Mouse (Mus musculus): ENCODE data around the gene Gm3424. TPM values are rescaled to one million over a fixed set of nuclear protein-coding genes. Genes with fewer than 3 reads are reported as not detected.
"Not testable (repeated sequence)": the region's sequence is repeated elsewhere in the genome, so short reads cannot be mapped to it uniquely, and the experiment has no call there.

The Gm3424 gene
- total RNA-seq (2021): not detected
- long read RNA-seq, experiment 1: 0 reads
- long read RNA-seq, experiment 2: 0 reads

- DNase-seq (ENCODE audit: extremely low spot score in 1 of 2, low spot score in 2 of 2); H3K4me3 ChIP-seq; intact Hi-C loops (cut with DNase I); H3K27ac ChIP-seq: not testable (repeated sequence)
Observed at GRCm38 (mm10) chr14:5830229-5830628, at the start of gene Gm3424. TSS of gene Gm3424 (minus strand) at chr14:5830329.

GRCm38 (mm10) chr14:5879791-5880190 is 49.7 kb upstream of the Gm3424 start:
- intact Hi-C loops (cut with DNase I); H3K27ac ChIP-seq; DNase-seq (ENCODE audit: extremely low spot score in 1 of 2, low spot score in 2 of 2): not testable (repeated sequence)
- H3K4me3 ChIP-seq: peak overlapping the region; percentile 28

- DNase-seq (ENCODE audit: extremely low spot score in 1 of 2, low spot score in 2 of 2): peak in 1 of 2 experiments; percentile 55
- H3K27ac ChIP-seq; H3K4me3 ChIP-seq; intact Hi-C loops (cut with DNase I): not testable (repeated sequence)
- TF ChIP-seq CTCF (IDR thresholded peaks at IDR 0.05): peak; percentile 44
Observed at GRCm38 (mm10) chr14:5879136-5879535, 49.0 kb upstream of the Gm3424 start.

GRCm38 (mm10) chr14:5855911-5856310 is 25.8 kb upstream of the Gm3424 start:
- H3K4me3 ChIP-seq; H3K27ac ChIP-seq; DNase-seq (ENCODE audit: extremely low spot score in 1 of 2, low spot score in 2 of 2); intact Hi-C loops (cut with DNase I): not testable (repeated sequence)

GRCm38 (mm10) chr14:5812699-5813356 is 17.3 kb downstream of the Gm3424 start:
- intact Hi-C loops (cut with DNase I); H3K27ac ChIP-seq: not testable (repeated sequence)

GRCm38 (mm10) chr14:5807882-5808281 is 22.2 kb downstream of the Gm3424 start, which contains the start of gene Gm3383:
TSS of gene Gm3383 (minus strand) at chr14:5807982.
- DNase-seq (ENCODE audit: extremely low spot score in 1 of 2, low spot score in 2 of 2); H3K4me3 ChIP-seq; H3K27ac ChIP-seq; intact Hi-C loops (cut with DNase I): not testable (repeated sequence)

More at GRCm38 (mm10) chr14:5812699-5813356, 17.3 kb downstream of the Gm3424 start:
- H3K4me3 ChIP-seq; DNase-seq (ENCODE audit: extremely low spot score in 1 of 2, low spot score in 2 of 2): not testable (repeated sequence)

Other genes with a start within 250 kb of the Gm3424 start
- gene Gm8265, start 197.3 kb downstream of the Gm3424 start, total RNA-seq (2021): not detected
- gene Gm9603, start 142.9 kb downstream of the Gm3424 start, total RNA-seq (2021): not detected
- under 1 TPM; 0.23 to 0.84 TPM for gene Gm3373, start 88.8 kb downstream of the Gm3424 start, total RNA-seq (2021)
- gene Gm3383, start 22.3 kb downstream of the Gm3424 start, total RNA-seq (2021): 1 to 10 TPM; 2.2 to 3.5 TPM
- gene Gm8237, start 50.1 kb upstream of the Gm3424 start, total RNA-seq (2021): under 1 TPM; 0.47 to 1.00 TPM
- gene Gm3248, start 131.4 kb upstream of the Gm3424 start, total RNA-seq (2021): 1 to 10 TPM in 1 of 2 experiments, under 1 TPM in 1; 0.50 to 1.4 TPM
- gene Gm3453, start 148.8 kb upstream of the Gm3424 start, total RNA-seq (2021): not detected
- gene Gm6337, start 227.9 kb upstream of the Gm3424 start, total RNA-seq (2021): not detected